Mouse (Mus musculus): ENCODE measurements around the gene Runx2.

Gene Runx2

DNA sequence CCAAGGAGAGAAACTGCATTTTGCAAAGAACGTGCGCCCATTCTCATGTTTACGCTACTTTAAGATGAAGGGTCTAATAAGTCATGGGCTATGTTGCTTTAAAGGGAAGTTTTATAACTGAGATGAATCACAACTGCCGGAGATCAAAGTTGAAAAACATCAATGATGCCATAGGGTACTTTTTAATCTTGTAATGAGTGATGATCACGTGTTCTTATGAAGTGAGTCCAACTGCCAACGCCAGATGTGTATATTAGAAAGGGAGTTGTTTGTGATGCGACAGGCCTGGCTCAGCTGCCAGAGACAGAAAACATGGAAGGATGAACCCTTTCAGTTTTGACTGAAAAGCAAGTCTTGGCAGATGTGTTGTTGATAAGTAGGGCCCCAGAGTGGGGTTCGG is 101.2 kb downstream of the Runx2 start:
- no peak for DNase-seq (ENCODE audit: low read depth, low spot score)
- Histone ChIP-seq H3K36me3 (ENCODE audit: control insufficient read depth, insufficient read depth, low read length, poor library complexity, severe bottlenecking) (no peaks in the 10 kb centered on the region), H3K27me3 (ENCODE audit: control insufficient read depth, insufficient read depth, low read length, poor library complexity, severe bottlenecking) (no peaks in the 10 kb centered on the region)

DNA sequence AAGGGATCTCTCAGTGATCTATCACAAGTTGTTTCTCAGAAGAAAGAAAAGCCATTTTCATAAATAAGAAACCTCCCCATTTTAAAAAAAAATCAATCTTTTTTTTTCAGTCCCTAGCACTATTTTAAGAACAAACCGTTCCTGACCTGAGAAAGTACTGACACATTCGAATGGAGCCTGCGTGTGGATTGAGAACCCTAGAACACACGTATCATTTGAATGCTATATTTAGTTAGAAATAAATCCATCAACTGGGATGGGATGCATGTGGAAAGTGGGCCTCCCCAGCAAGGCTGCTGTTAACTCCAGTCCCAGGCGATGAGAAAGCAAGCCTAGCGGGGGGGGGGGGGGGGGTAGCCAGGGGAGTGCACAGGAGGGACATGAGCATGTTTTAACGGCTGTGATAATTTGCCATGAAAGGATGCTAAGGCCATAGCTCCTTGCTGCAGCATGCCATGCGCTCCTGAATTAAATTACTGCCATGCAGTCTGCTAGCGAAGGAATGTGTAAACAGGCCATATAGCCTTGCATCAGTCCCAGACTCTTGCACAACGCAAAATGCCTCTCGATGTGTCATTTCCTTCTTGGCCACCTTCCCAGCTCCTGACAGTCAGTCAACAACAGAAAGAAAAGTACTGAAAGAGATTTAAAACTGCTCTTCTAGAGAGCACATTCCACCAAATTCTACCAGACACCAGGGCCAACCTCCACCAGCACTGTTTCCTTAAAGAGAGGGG is 104.9 kb downstream of the Runx2 start:
- H3K36me3 ChIP-seq (ENCODE audit: control insufficient read depth, insufficient read depth, low read length, poor library complexity, severe bottlenecking): no peaks in the 10 kb centered on the region
- DNase-seq (ENCODE audit: low read depth, low spot score): no peak
- H3K27me3 ChIP-seq (ENCODE audit: control insufficient read depth, insufficient read depth, low read length, poor library complexity, severe bottlenecking): no peaks in the 10 kb centered on the region

DNA sequence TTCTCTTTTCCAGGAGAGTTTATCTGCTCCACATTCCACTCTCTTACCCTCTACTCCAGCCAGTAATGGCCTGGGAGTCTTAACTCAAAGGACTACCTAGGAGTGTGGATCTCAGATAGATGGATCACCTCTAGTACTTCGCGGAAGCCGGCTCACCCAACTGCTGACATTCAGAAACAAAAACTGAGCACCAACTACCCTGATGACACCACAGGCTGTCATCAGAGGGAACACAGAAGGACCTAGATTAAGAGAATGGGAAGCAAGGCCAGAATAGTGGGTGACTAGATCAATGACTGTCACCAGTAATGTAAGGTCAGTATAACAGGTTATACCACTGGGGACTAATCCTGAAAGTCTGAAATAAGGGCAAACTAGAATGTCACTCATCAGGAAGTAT is 106.6 kb downstream of the Runx2 start:
- H3K36me3 ChIP-seq (ENCODE audit: control insufficient read depth, insufficient read depth, low read length, poor library complexity, severe bottlenecking): no peaks in the 10 kb centered on the region
- H3K27me3 ChIP-seq (ENCODE audit: control insufficient read depth, insufficient read depth, low read length, poor library complexity, severe bottlenecking): no peaks in the 10 kb centered on the region; the same call in 1 of the 2 replicates
- no peak for DNase-seq (ENCODE audit: low read depth, low spot score)

DNA sequence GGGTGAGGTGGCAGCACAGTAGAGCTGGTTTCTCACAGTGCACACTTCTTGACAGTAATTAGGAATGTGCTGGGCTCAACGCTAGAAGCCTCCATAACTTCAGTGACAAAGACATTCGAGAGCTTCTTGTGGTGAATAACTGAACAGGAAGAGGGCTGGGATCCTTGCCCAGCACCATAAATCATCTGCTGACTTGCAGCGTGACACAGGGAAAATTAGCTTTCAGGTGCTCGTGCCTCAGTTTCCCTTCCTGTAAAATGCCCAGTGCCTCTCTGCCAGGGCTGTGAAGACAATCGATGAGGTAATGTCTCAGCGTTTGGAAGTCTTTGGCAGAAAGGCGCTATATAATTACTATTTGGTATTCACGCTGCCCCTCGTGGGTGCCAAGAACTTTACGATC is 108.1 kb downstream of the Runx2 start:
- Histone ChIP-seq H3K27me3 (ENCODE audit: control insufficient read depth, insufficient read depth, low read length, poor library complexity, severe bottlenecking) (no peaks in the 10 kb centered on the region; the same call in 1 of the 2 replicates), H3K36me3 (ENCODE audit: control insufficient read depth, insufficient read depth, low read length, poor library complexity, severe bottlenecking) (no peaks in the 10 kb centered on the region)
- DNase-seq (ENCODE audit: low read depth, low spot score): no peak

DNA sequence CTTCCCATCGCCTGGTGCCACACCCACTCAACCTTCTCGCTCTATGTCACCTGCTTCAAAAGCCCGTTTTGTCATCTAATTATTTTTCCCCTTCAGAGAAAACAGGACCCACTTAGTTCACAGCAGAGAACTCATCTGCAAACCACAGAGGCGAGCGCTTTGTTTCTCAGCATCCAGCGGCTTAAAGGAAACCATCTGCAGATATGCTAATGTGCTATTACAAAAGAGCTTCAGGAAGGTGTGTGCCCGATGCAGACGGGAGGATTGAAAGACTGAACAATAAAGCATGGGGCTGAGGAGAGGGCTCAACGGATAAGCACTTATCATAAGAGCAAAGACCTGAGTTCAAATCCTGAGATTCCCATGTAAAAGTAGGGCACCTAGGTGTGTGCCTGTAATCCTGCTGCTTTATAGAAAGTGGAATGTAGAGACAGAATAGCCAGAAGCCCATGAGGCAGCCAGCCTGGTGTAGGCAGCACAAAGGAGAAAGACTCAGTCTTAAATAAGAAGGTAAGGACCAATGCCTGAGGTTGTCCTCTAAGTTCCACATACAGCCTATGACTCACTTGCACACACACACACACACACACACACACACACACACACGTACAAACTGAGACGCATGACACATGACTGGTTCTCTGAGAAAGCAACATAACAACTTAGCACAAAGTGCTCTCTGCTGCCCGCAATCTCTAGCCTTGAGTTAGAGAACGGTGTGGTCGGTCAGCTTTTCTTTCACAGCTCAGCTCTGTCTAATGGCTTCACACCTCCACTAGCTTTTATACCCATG is 111.9 kb downstream of the Runx2 start:
- peak; percentile 4 for DNase-seq (ENCODE audit: low read depth, low spot score)
- H3K27me3 ChIP-seq (ENCODE audit: control insufficient read depth, insufficient read depth, low read length, poor library complexity, severe bottlenecking): no peaks in the 10 kb centered on the region; the same call in 1 of the 2 replicates
- no peaks in the 10 kb centered on the region for H3K36me3 ChIP-seq (ENCODE audit: control insufficient read depth, insufficient read depth, low read length, poor library complexity, severe bottlenecking)

DNA sequence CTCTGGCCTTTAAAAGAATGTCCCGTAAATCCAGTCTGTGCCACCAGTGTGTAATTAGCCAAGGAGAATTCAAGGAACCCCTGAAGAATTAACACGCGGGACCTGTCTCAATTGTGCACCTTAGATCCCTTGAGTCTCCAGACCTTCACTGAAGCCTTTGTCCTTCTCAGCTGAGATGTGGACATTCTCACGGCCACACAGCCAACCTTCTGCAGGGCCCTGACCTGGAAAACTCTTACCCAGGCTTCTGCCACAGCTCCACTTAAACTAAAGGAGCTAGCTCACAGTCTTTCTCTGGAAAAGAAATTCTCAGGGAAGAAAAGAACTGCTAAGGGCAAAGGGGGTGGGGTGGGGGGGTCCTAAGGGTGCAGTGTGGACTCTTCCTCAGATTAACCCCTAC is 113.1 kb downstream of the Runx2 start:
- Histone ChIP-seq H3K36me3 (ENCODE audit: control insufficient read depth, insufficient read depth, low read length, poor library complexity, severe bottlenecking) (no peaks in the 10 kb centered on the region), H3K27me3 (ENCODE audit: control insufficient read depth, insufficient read depth, low read length, poor library complexity, severe bottlenecking) (no peaks in the 10 kb centered on the region; the same call in 1 of the 2 replicates)
- DNase-seq (ENCODE audit: low read depth, low spot score): no peak

DNA sequence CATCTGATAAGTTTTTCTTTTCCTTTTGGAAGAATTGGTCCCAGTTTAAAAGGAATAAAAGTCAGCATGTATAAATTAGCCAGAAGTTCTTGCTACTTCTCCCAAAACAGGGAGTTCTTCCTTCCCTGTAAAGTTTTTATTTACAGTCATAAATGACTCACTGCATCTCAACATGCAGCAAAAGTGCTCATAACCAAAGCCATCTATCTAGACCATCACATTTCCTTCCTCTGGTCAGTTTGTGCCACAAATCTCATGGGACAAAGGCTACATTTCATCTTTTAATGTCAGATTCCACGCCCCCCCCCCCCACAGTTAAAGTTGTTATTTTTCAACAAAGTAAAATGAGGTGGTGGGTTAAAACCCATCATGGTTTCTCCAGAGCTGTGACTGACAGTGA is 114.3 kb downstream of the Runx2 start:
- no peak for DNase-seq (ENCODE audit: low read depth, low spot score)
- no peaks in the 10 kb centered on the region for H3K36me3 ChIP-seq (ENCODE audit: control insufficient read depth, insufficient read depth, low read length, poor library complexity, severe bottlenecking)
- no peaks in the 10 kb centered on the region; the same call in 1 of the 2 replicates for H3K27me3 ChIP-seq (ENCODE audit: control insufficient read depth, insufficient read depth, low read length, poor library complexity, severe bottlenecking)

DNA sequence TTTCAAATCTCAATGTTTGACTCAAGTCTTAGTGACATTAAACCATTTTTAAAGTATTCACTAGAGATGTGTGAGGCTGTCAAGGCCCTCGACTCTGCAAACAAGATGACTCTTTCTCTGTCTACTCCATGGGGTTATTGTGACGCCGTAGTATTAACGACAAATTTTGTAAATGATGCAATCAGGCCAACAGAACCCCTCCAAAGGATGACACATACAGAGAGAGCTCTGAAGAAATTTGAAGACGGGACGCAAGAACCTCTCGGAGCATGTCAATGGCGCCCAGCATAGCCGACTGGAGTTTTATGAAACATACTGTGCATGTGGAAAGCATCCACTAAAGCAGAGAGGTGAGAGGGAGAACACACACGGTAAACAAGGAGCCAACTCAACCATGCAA is 117.5 kb downstream of the Runx2 start:
- Histone ChIP-seq H3K27me3 (ENCODE audit: control insufficient read depth, insufficient read depth, low read length, poor library complexity, severe bottlenecking) (no peaks in the 10 kb centered on the region; the same call in 1 of the 2 replicates), H3K36me3 (ENCODE audit: control insufficient read depth, insufficient read depth, low read length, poor library complexity, severe bottlenecking) (no peaks in the 10 kb centered on the region)
- no peak for DNase-seq (ENCODE audit: low read depth, low spot score)

DNA sequence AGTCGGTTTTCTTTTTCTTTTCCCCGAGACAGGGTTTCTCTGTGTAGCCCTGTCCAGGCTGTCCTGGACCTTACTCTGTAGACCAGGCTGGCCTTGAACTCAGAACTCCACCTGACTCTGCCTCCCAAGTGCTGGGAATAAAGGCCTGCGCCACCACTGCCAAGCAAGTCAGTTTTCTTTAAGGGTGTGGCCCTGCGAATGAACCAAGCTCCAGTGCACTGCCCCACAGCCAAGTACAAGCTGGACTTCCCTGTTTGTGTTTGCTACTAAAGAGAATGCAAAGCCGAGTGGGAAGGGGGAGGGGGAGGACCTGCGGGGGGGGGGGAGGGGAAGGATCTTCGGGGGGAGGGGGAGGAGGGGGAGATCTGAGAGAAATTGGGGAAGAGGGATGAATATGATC is 121.0 kb downstream of the Runx2 start:
- no peaks in the 10 kb centered on the region; the same call in 1 of the 2 replicates for H3K27me3 ChIP-seq (ENCODE audit: control insufficient read depth, insufficient read depth, low read length, poor library complexity, severe bottlenecking)
- no peaks in the 10 kb centered on the region for H3K36me3 ChIP-seq (ENCODE audit: control insufficient read depth, insufficient read depth, low read length, poor library complexity, severe bottlenecking)
- DNase-seq (ENCODE audit: low read depth, low spot score): no peak

DNA sequence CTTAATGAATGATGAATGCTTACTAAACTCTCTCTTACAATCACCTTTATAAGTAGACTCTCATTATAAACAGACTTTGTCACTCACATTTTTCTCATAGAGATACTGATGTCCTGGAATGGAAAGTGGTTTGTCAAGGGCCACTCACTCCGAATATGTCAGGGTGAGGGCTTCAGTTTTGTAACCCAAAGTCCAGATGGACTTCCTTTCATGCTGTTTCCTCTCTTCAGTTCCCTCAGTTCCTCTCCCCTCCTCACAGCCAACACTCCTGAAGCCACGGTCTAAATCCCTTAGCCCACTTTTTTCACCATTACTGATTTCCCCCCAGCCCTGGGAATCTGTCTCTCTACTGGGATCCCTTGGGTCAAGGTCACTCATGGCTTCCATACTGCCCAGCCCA is 123.1 kb downstream of the Runx2 start:
- DNase-seq (ENCODE audit: low read depth, low spot score): no peak
- Histone ChIP-seq H3K27me3 (ENCODE audit: control insufficient read depth, insufficient read depth, low read length, poor library complexity, severe bottlenecking) (no peaks in the 10 kb centered on the region; the same call in 1 of the 2 replicates), H3K36me3 (ENCODE audit: control insufficient read depth, insufficient read depth, low read length, poor library complexity, severe bottlenecking) (no peaks in the 10 kb centered on the region)

DNA sequence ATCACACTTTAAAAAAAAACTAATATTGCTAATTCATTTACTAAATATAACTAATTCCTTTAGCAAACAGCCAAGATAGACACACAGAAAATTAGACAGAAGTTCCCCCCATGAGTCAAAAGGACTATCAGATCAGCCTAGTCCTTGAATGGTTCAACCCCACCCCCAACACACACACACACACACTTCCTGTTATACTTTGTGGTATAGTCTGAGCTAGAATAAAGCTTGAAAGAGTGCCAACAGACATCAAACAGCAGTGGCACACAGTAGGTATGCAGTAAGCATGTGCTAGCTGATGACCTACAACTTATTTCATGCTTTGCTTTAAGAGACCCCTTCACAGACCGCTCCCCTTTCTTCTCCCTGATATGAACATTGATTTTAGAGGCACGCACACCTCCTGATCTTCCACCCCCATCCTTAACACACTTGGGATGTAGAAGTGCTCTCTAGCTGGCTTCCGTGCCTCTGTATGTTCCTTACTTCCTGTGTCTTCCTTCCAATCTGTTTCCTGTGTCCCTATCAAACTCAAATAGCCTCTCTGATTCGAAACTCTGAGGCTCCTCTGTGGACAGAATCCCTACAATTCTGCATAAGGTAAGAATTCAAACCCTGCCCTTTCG is 124.1 kb downstream of the Runx2 start:
- H3K36me3 ChIP-seq (ENCODE audit: control insufficient read depth, insufficient read depth, low read length, poor library complexity, severe bottlenecking): no peaks in the 10 kb centered on the region
- no peaks in the 10 kb centered on the region; the same call in 1 of the 2 replicates for H3K27me3 ChIP-seq (ENCODE audit: control insufficient read depth, insufficient read depth, low read length, poor library complexity, severe bottlenecking)
- DNase-seq (ENCODE audit: low read depth, low spot score): peak; percentile 7

DNA sequence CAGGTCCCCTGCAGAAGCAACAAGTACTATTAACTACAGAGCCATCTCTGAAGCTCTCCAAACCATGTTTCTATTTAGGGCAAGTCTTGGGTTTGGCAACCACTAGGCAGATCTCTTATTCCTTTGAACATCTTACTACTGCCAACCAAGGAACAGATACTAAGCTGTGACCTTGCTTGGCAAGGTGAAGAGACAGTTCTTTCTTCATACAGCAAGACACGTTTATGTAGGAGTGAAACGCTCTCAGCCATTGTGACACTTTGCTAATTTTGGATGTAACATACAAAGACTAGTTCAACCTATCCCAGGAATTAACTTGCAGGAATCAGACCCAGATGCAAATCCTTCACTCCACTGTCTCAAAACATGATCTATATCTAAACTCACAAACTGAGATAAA is 126.3 kb downstream of the Runx2 start:
- no peak for DNase-seq (ENCODE audit: low read depth, low spot score)
- no peaks in the 10 kb centered on the region for H3K27me3 ChIP-seq (ENCODE audit: control insufficient read depth, insufficient read depth, low read length, poor library complexity, severe bottlenecking)
- no peaks in the 10 kb centered on the region for H3K36me3 ChIP-seq (ENCODE audit: control insufficient read depth, insufficient read depth, low read length, poor library complexity, severe bottlenecking)

DNA sequence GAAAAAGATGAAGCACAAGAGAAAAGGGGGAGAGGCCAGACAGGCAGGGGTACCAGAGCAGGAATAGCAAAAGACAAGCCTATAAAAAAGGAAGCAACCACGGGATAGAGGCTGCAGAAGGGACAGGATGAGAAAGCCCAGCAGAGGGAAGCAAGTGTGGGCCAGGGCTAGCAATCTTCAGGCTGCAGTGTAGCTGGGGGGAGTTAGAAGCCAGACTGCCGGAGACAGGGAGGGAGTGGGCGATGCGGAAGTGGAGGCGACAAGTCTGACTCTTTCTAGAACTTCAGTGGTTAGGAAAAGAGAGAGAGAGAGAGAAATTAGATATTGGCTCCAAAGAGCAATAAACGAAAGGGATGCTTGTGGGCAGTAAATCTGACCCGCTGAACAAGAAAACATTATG is 129.1 kb downstream of the Runx2 start:
- Histone ChIP-seq H3K27me3 (ENCODE audit: control insufficient read depth, insufficient read depth, low read length, poor library complexity, severe bottlenecking) (no peaks in the 10 kb centered on the region), H3K36me3 (ENCODE audit: control insufficient read depth, insufficient read depth, low read length, poor library complexity, severe bottlenecking) (no peaks in the 10 kb centered on the region)
- DNase-seq (ENCODE audit: low read depth, low spot score): no peak

DNA sequence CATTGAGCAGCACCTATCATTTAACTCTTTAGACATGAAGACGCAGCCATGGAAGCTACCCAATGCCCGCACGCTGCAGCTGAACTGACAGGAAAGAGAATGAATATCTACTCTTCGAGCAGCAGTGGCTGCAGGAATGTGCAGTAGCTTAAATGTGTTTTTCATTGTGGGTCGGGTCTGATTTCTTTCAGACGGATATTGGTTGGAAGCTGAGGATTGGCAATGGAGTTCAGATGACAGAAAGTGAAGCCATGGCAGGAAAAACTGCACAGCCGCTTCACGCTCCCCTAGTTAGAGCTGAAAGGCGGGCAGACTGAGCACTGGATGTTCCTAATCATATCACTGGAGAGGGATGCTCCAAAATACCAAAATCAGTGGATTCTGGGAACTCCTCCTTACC is 131.6 kb downstream of the Runx2 start:
- no peaks in the 10 kb centered on the region for H3K27me3 ChIP-seq (ENCODE audit: control insufficient read depth, insufficient read depth, low read length, poor library complexity, severe bottlenecking)
- no peaks in the 10 kb centered on the region for H3K36me3 ChIP-seq (ENCODE audit: control insufficient read depth, insufficient read depth, low read length, poor library complexity, severe bottlenecking)
- no peak for DNase-seq (ENCODE audit: low read depth, low spot score)

DNA sequence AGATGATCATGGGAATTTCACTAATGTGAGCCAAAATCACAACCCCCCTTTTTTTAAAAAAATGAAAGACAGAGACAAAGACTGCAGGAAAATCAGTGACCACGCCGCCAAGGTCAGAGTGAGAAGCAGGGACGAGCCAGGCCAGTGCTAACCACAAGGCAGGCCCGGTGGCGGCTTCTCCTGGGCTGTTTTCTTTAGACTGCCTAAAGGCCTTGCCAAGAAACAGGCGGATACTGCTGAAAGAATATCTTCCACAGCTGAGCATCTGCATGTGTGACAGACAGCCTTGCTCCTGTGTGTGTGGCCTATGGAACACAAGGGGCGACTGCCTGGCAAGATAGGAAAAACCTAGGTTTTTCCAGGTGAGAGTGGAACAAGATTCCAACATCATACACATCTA is 136.8 kb downstream of the Runx2 start:
- H3K36me3 ChIP-seq (ENCODE audit: control insufficient read depth, insufficient read depth, low read length, poor library complexity, severe bottlenecking): no peaks in the 10 kb centered on the region
- no peaks in the 10 kb centered on the region for H3K27me3 ChIP-seq (ENCODE audit: control insufficient read depth, insufficient read depth, low read length, poor library complexity, severe bottlenecking)
- DNase-seq (ENCODE audit: low read depth, low spot score): no peak
